Mouse (Mus musculus) midbrain, embryonic 14.5 days (tissue): ENCODE measurements around the gene Gmfb. TPM values are rescaled to one million over a fixed set of nuclear protein-coding genes. Genes with fewer than 3 reads are reported as not detected.
A peak's percentile ranks its signal among the peaks of the same experiment; 100 is the strongest.

Experiments used
- ATAC-seq: fragments of 200-750 bp; cut with Nextera tagmentation; 2 replicates; pipeline ENCODE4 v1.8.0; 2017; ENCODE audit warnings: moderate number of reproducible peaks, moderate library complexity; ENCODE audit not compliant: low FRiP score, low TSS enrichment
- DNase-seq: peaks from one replicate; pipeline ENCODE4 v3.0.0-alpha.2; 2015
- H3K27ac ChIP-seq: fragments of 300-500 bp; sonication (generic); replicated peaks from 2 replicates; pipeline ENCODE4 v1.5.1; 2014; ENCODE audit warnings: mild to moderate bottlenecking, low read depth, low read length, moderate library complexity
- H3K27me3 ChIP-seq: fragments of 300-500 bp; sonication (generic); 2 replicates; pipeline ENCODE4 v1.6.1; 2014; ENCODE audit warnings: low read length, control low read depth, mixed read lengths; ENCODE audit not compliant: control insufficient read depth, insufficient read depth
- H3K36me3 ChIP-seq: fragments of 300-500 bp; sonication (generic); 2 replicates; pipeline ENCODE4 v1.6.1; 2014; ENCODE audit warnings: low read length, control low read depth; ENCODE audit not compliant: control insufficient read depth, insufficient read depth
- H3K4me1 ChIP-seq: fragments of 300-500 bp; sonication (generic); 2 replicates; pipeline ENCODE4 v1.6.1; 2014; ENCODE audit warnings: mild to moderate bottlenecking, antibody characterized with exemption, low read length, control low read depth; ENCODE audit not compliant: control insufficient read depth, insufficient read depth
- H3K4me2 ChIP-seq: fragments of 300-500 bp; sonication (generic); 2 replicates; pipeline ENCODE4 v1.6.1; 2014; ENCODE audit warnings: mild to moderate bottlenecking, low read length, moderate library complexity
- H3K4me3 ChIP-seq: fragments of 300-500 bp; sonication (generic); replicated peaks from 2 replicates; pipeline ENCODE4 v1.5.1; 2014; ENCODE audit warnings: low read depth, low read length
- H3K9ac ChIP-seq: fragments of 300-500 bp; sonication (generic); replicated peaks from 2 replicates; pipeline ENCODE4 v1.6.1; 2014; ENCODE audit warnings: mild to moderate bottlenecking, low read length, moderate library complexity
- H3K9me3 ChIP-seq: fragments of 300-500 bp; sonication (generic); 2 replicates; pipeline ENCODE4 v1.6.1; 2016; ENCODE audit warnings: low read length, control low read depth, mixed read lengths; ENCODE audit not compliant: control insufficient read depth
- WGBS: fragments of 180-500 bp; shearing (Covaris S2); extraction: QIAGEN DNeasy Blood & Tissue Kit; methylation state at CpG from one replicate; pipeline ENCODE4 v1.1.7; 2014; 5-methylcytosine and 5-hydroxymethylcytosine counted together
- polyA plus RNA-seq: library from polyadenylated mRNA; unstranded; fragments of >200 nt; fragmentation: Nextera tagmentation; extraction: Ambion mirVana; gene quantifications from 2 replicates; pipeline ENCODE4 v1.2.1, GENCODE M21; 2014

The Gmfb gene
- polyA plus RNA-seq, 1 experiment from 2014 or later: 155 TPM

GRCm38 (mm10) chr14:46790303-46790702, 31.7 kb downstream of the Gmfb start:
- no peaks in the 10 kb centered on the region for H3K27me3 ChIP-seq
- no peak overlapping the region for H3K4me2 ChIP-seq
- H3K4me1 ChIP-seq: peaks cover 12% of the 10 kb centered on the region; the same call in 1 of the 2 replicates
- no peak overlapping the region for H3K27ac ChIP-seq
- H3K9me3 ChIP-seq: no peaks in the 10 kb centered on the region
- ATAC-seq: no peak
- H3K36me3 ChIP-seq: no peaks in the 10 kb centered on the region
- H3K9ac ChIP-seq: no peak overlapping the region
- H3K4me3 ChIP-seq: no peak overlapping the region
- no peak for DNase-seq
- WGBS: 68% methylated on average over 4 of the region's 4 CpGs

GRCm38 (mm10) chr14:46788505-46788901, 33.5 kb downstream of the Gmfb start:
- H3K27me3 ChIP-seq: no peaks in the 10 kb centered on the region

GRCm38 (mm10) chr14:46787787-46788504, 34.1 kb downstream of the Gmfb start, which contains the start of gene Cnih1:
Gene Cnih1 (minus strand): TSS chr14:46788411.
- DNase-seq (peak; percentile 96), ATAC-seq (peak; percentile 96)
- Histone ChIP-seq H3K27me3 (no peaks in the 10 kb centered on the region), H3K4me3 (peak within 1 kb of the TSS; percentile 95), H3K9me3 (no peaks in the 10 kb centered on the region), H3K4me1 (peaks cover 12% of the 10 kb centered on the region; the same call in 1 of the 2 replicates), H3K4me2 (peak within 1 kb of the TSS; percentile 80), H3K27ac (peak within 1 kb of the TSS; percentile 98), H3K36me3 (peaks cover 7% of the 10 kb centered on the region; the same call in 1 of the 2 replicates), H3K9ac (peak within 1 kb of the TSS; percentile 97)
- WGBS: under 1% methylated on average over 81 of the region's 86 CpGs

More at GRCm38 (mm10) chr14:46788505-46788901, 33.5 kb downstream of the Gmfb start:
- peak overlapping the region; percentile 42 for H3K4me2 ChIP-seq
- no peak for DNase-seq
- H3K4me1 ChIP-seq: peaks cover 12% of the 10 kb centered on the region; the same call in 1 of the 2 replicates
- WGBS: 29% methylated on average over 8 of the region's 8 CpGs
- peak overlapping the region; percentile 95 for H3K4me3 ChIP-seq
- ATAC-seq: 0 out of 2 replicates have a peak, but pooled peaks have one; percentile 6
- peaks cover 3% of the 10 kb centered on the region; the same call in 1 of the 2 replicates for H3K36me3 ChIP-seq
- H3K9me3 ChIP-seq: no peaks in the 10 kb centered on the region
- H3K9ac ChIP-seq: no peak overlapping the region
- H3K27ac ChIP-seq: no peak overlapping the region; the same call in 1 of the 2 replicates

DNA sequence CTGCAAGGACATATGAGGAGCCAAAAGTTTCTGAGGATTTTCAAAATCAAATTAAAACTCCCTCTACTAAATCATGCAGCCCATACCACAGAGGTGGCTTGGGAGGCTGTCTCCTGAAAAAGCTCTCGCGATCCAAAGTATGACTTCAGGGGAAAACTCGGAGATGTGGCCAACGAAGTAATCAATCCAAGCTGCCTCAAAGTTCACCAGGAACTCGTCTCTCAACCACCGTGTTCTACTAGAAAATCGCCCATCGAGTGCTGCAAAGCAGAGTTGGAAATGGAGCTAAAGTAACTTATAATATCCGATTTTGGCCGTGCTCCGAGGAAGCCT, 34.6 kb downstream of the Gmfb start:
- Histone ChIP-seq H3K27ac (peak overlapping the region; percentile 98), H3K9ac (peak overlapping the region; percentile 97), H3K9me3 (no peaks in the 10 kb centered on the region), H3K4me1 (peaks cover 12% of the 10 kb centered on the region; the same call in 1 of the 2 replicates), H3K4me3 (peak overlapping the region; percentile 95), H3K36me3 (peaks cover 12% of the 10 kb centered on the region; the same call in 1 of the 2 replicates), H3K27me3 (no peaks in the 10 kb centered on the region), H3K4me2 (peak overlapping the region; percentile 80)
- 0% methylated on average over 11 of the region's 11 CpGs for WGBS
- DNase-seq (no peak), ATAC-seq (no peak)

GRCm38 (mm10) chr14:46785247-46785646, 36.8 kb downstream of the Gmfb start:
- peaks cover 25% of the 10 kb centered on the region for H3K36me3 ChIP-seq
- no peak overlapping the region for H3K27ac ChIP-seq
- H3K27me3 ChIP-seq: no peaks in the 10 kb centered on the region
- peaks cover 12% of the 10 kb centered on the region; the same call in 1 of the 2 replicates for H3K4me1 ChIP-seq
- 85% methylated on average over 5 of the region's 5 CpGs for WGBS
- H3K9ac ChIP-seq: no peak overlapping the region
- no peaks in the 10 kb centered on the region for H3K9me3 ChIP-seq
- no peak for ATAC-seq
- H3K4me3 ChIP-seq: no peak overlapping the region
- no peak overlapping the region for H3K4me2 ChIP-seq
- no peak for DNase-seq

- no peaks in the 10 kb centered on the region for H3K9me3 ChIP-seq
- 94% methylated on average over 10 of the region's 10 CpGs for WGBS
- H3K27ac ChIP-seq: no peak overlapping the region
- H3K4me1 ChIP-seq: peaks cover 12% of the 10 kb centered on the region; the same call in 1 of the 2 replicates
- DNase-seq (no peak), ATAC-seq (no peak)
- H3K27me3 ChIP-seq: no peaks in the 10 kb centered on the region
- no peak overlapping the region for H3K9ac ChIP-seq
- H3K36me3 ChIP-seq: peaks cover 42% of the 10 kb centered on the region
- no peak overlapping the region for H3K4me2 ChIP-seq
- H3K4me3 ChIP-seq: no peak overlapping the region
Observed at GRCm38 (mm10) chr14:46783327-46783926, 38.6 kb downstream of the Gmfb start.

- Histone ChIP-seq H3K27ac (no peak overlapping the region), H3K4me2 (no peak overlapping the region), H3K4me1 (peaks cover 12% of the 10 kb centered on the region; the same call in 1 of the 2 replicates), H3K9ac (no peak overlapping the region), H3K27me3 (no peaks in the 10 kb centered on the region), H3K36me3 (peaks cover 52% of the 10 kb centered on the region), H3K9me3 (no peaks in the 10 kb centered on the region), H3K4me3 (no peak overlapping the region)
- WGBS: 84% methylated on average over 8 of the region's 8 CpGs
- DNase-seq (no peak), ATAC-seq (no peak)
Observed at GRCm38 (mm10) chr14:46782187-46782828, 39.7 kb downstream of the Gmfb start.

DNA sequence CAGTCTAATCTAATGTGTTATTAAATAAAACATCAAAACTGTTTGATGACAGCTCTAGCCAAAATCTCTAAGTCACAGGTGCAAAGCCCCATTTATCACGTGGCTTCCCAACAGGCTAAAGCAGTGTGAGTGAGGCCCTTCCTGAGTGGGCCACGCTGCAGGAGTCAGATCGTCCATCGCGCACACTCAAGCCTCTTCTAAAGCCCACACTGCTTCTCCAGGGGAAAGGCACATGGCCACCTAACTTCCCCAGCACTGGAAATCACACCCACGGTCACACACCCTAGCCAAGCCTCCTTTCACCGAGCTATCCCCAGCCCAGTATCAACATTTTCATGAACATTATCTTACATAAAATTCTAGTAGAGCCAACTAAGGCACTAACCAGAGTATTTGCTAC, 41.0 kb downstream of the Gmfb start:
- H3K27me3 ChIP-seq: no peaks in the 10 kb centered on the region
- DNase-seq (no peak), ATAC-seq (no peak)
- WGBS: 96% methylated on average over 7 of the region's 7 CpGs
- H3K4me3 ChIP-seq: no peak overlapping the region
- no peak overlapping the region for H3K27ac ChIP-seq
- H3K9me3 ChIP-seq: no peaks in the 10 kb centered on the region
- no peak overlapping the region for H3K9ac ChIP-seq
- peaks cover 1% of the 10 kb centered on the region; the same call in 1 of the 2 replicates for H3K4me1 ChIP-seq
- H3K4me2 ChIP-seq: no peak overlapping the region
- peaks cover 61% of the 10 kb centered on the region for H3K36me3 ChIP-seq
